Comparison of ENCODE assay signal across 13 mouse cellular contexts in genomic region chr5:98732157-98733009, GRCm38 (mm10).
DNase-seq lines count a peak whose midpoint lies in the region; ATAC-seq lines count a peak whose summit lies in the region.
"Had no signal": no experiment of that assay in that cellular context is flagged by ENCODE, and none has a peak within 500 bp of the region (broad histone marks: within the 10 kb centered on the region; RNA-seq: fewer than 3 reads in every experiment).

No protein-coding gene starts in this region.

- H3K36me3 ChIP-seq in kidney, embryonic 14.5 days (ENCODE audit: control insufficient read depth, insufficient read depth, low read length) = no peaks in the 10 kb centered on the region
- H3K36me3 ChIP-seq: heart, embryonic 13.5 days; limb, embryonic 12.5 days had no signal

- H3K4me3 ChIP-seq in kidney, embryonic 14.5 days (ENCODE audit: low read length) = no peak overlapping the region
- H3K4me3 ChIP-seq: heart, embryonic 13.5 days; limb, embryonic 12.5 days had no signal

- H3K27ac ChIP-seq in kidney, embryonic 14.5 days (ENCODE audit: low read depth, low read length) = no peak overlapping the region
- H3K27ac ChIP-seq: heart, embryonic 13.5 days; limb, embryonic 12.5 days had no signal

- H3K4me1 ChIP-seq in kidney, embryonic 14.5 days (ENCODE audit: control insufficient read depth, insufficient read depth, low read length) = no peaks in the 10 kb centered on the region
- H3K4me1 ChIP-seq: heart, embryonic 13.5 days had no signal

- ATAC-seq in kidney, embryonic 14.5 days (ENCODE audit: low FRiP score, low TSS enrichment) = peak; percentile 52; the same call in 1 of the 2 replicates
- ATAC-seq: intestine, postnatal 0 days had no signal

- H3K9me3 ChIP-seq in kidney, embryonic 14.5 days (ENCODE audit: control insufficient read depth, low read length) = no peaks in the 10 kb centered on the region
- H3K9me3 ChIP-seq: heart, embryonic 13.5 days; limb, embryonic 12.5 days had no signal

- 34% methylated on average over 6 of the region's 6 CpGs for WGBS in kidney, embryonic 14.5 days

- DNase-seq in adrenal gland, postnatal 10 days = peak; percentile 2
- DNase-seq in adrenal gland, postnatal 25 days = no peak
- no peak for DNase-seq in kidney, adult 9 months
- peak; percentile 97 for DNase-seq in Muller cell, postnatal 12 days (ENCODE audit: inconsistent ontology term)
- DNase-seq in gastrocnemius, postnatal 25 days = peak; percentile 14
- DNase-seq in cerebellum, adult 11-12 months = no peak
- no peak for DNase-seq in left cerebral cortex, postnatal 36 days (ENCODE audit: low spot score in 2 of 2)
- DNase-seq: cerebellum, postnatal 36 days; layer of hippocampus, adult 9-11 months had no signal

- no peaks in the 10 kb centered on the region for H3K27me3 ChIP-seq in kidney, embryonic 14.5 days (ENCODE audit: control insufficient read depth, insufficient read depth, low read length)
- H3K27me3 ChIP-seq: heart, embryonic 13.5 days; limb, embryonic 12.5 days had no signal

- intact Hi-C loops in left cerebral cortex, postnatal 36 days (cut with DNase I) = no loop called here

- H3K4me2 ChIP-seq in kidney, embryonic 14.5 days (replicated peaks; ENCODE audit: low read depth, low read length) = no peak overlapping the region
- H3K4me2 ChIP-seq: heart, embryonic 13.5 days; limb, embryonic 12.5 days had no signal

- H3K9ac ChIP-seq in kidney, embryonic 14.5 days (ENCODE audit: low read depth, low read length) = no peak overlapping the region
- H3K9ac ChIP-seq: heart, embryonic 13.5 days; limb, embryonic 12.5 days had no signal

Comparison
In these comparisons a context has a peak if more than half of its experiments do, and no peak if none do; other contexts are left out.
1. DNase-seq: peak in adrenal gland, postnatal 10 days (single experiment), Muller cell, postnatal 12 days (single experiment) and gastrocnemius, postnatal 25 days (single experiment); none in adrenal gland, postnatal 25 days (single experiment), kidney, adult 9 months (single experiment), cerebellum, adult 11-12 months (single experiment) and left cerebral cortex, postnatal 36 days (0 of 2).